Mouse (Mus musculus) natural killer cell, adult 2 months (primary cell): ENCODE results near the gene Tbc1d2b.

Source experiments
- DNase-seq, 2 experiments: peaks; one replicate each; pipeline ENCODE4 v3.0.0; 2022; ENCODE audit warnings: low spot score in 2 of 2

The Tbc1d2b gene

DNA sequence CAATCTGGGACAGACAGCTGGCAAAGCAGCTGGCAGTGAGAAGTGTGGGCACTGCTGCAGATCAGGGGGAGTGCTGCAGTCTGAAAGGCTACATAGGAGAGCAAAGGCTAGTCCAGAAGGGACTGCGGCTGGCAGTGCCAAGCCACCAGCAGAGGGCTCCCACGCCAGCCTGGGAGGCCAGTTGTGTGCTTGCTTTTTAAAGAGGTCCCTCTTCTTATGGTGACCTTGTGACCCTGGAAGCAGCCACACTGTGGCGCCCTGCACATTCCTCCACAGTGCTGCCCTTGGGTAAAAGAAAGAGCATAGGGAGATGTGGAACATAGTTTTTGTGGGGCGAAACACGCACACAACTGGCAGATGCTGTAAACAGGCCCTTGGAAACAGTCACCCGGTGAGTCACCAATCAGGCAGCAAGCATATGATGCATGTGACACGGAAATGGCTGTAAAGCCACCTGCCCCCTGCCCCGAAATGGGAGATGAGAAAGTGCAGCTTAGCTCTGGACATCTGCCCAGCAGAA lies 66.1 kb downstream of the Tbc1d2b start:
- DNase-seq, result no peak

DNA sequence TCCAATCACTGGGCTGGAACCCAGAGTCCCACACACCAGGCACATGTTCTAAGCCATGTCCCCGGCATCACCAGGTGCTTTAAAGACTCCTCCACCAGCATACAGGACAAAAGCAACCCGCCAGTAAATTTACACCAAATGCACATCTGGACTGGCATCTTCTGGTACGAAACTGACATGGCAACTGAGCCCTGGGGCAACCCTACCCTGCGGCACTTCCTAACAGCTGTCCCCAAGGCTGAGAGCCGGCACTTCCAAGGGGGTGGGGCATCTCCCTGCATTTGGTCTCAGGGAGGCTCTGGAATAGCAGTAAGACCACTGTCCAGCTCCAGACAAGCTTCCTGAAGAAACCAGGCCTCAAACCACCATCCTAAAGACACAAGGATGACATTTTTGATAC lies 67.4 kb downstream of the Tbc1d2b start:
- no peak for DNase-seq

DNA sequence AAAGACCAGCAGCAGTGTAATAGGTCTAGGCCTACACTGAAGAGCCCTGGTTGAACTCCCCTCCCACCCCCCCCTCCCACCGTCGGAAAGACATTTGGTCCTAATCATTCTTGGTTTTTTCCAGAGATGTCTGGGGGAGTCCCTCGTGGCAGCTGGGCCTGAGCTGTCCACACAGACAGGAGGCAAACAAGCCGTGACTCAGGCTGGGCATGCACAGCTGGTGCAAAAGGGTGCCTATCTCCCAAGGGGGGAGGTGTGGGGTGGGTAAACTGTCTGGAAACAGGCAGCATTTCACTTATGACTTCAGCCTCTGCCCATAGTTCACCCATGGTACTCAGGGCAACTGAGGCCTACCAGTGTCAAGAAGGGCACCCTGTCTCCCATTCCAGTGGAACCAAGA lies 69.1 kb downstream of the Tbc1d2b start:
- no peak for DNase-seq

DNA sequence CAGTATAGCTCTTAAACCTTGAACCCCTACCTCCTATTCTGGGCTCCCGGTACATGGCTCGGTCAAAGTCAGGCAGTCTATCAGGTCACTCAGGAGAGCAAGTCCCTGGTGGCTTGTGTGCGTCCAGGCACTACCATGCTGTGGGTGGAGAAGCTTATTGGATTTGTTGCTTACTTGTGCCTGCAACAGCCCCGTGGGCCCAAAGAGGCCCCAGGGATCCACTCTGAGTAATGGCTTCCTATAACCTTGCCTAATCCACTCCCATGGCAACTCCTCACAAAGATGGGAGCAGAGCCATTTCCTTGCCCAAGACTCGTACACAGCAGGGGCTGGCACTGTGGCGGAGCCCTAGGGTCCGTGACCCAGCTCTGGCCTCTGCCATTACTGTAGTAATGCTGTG lies 69.5 kb downstream of the Tbc1d2b start:
- DNase-seq, result no peak

DNA sequence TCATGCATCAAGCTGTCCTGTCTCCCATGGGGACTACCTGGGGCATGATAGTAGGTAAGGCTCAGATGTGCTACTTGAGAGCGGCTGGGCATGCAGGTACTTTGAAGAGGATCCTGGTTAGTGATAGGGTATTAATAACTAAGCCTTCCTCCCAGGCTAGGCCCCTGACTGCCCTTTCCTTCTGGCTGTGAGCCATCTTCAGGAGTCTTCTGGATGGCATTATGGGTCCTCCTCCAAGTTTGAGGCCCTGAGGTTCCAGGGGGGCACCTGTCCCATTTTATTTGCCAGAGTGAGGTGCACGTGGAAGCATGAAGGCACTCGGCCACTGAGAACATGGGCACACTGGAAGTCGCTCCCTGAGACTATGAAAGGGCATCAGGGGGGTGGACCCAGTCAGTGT lies 70.1 kb downstream of the Tbc1d2b start:
- no peak for DNase-seq

DNA sequence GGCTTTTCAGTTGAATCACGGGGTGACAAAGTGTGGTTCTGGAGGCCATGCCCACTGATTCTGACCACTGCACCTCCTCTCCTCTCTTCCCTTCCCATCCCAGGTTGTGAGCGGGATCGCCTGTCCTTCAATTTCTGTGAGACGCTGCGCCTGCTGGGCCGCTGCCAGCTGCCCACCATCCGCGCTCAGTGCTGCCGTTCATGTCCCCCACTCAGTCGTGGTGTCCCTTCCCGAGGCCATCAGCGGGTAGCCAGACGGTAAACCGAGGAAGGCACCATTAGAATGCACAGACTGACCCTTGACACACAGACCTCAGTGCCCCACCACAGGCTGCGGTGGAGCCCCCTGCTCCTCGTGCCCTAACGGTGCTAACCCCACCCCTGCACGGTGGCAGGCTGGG lies 71.0 kb downstream of the Tbc1d2b start:
- DNase-seq, result no peak

DNA sequence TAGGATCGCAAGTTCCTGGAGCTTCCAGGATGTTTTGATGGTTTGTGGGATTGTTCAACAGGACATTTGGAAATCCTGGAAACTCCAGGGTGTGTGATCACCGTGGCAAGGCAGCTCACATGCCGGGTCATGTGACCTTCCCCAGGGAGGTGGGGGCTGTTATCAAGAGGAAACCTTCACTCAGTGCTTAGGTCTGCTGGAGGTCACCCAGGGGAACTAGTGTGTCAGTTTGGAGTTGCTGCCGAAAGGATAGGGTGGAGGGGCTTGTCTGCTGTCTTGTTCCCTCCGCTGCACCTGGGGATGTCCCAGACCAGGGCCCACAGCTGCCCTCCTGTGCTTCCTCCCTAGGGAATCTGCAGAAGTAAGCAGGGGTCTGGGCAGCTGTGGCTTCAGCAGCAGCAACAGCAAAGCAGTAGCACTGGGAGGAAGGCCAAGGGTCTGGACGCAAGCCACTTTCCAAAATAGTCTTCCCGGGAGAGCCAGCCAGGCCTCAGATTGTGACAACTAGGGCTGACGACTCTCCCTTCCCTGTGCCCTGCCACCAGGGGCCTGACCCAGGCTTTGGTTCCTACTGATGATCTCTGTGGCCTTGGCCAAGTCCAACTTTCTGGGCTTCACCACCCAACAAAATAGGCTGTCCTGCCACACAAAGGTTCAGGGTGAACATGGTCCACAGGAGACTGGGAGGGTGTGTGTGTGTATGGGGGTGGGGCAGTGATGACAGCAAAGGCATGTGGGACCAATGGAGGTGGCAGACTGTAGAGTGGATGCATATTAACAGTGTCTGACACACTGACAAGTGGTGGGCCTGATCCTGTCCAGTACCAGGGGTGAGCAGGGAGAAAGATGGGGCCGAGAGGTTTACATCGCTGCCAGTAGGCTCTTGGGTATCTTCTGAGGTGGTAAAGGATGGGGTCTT lies 71.8 kb downstream of the Tbc1d2b start:
- no peak for DNase-seq

DNA sequence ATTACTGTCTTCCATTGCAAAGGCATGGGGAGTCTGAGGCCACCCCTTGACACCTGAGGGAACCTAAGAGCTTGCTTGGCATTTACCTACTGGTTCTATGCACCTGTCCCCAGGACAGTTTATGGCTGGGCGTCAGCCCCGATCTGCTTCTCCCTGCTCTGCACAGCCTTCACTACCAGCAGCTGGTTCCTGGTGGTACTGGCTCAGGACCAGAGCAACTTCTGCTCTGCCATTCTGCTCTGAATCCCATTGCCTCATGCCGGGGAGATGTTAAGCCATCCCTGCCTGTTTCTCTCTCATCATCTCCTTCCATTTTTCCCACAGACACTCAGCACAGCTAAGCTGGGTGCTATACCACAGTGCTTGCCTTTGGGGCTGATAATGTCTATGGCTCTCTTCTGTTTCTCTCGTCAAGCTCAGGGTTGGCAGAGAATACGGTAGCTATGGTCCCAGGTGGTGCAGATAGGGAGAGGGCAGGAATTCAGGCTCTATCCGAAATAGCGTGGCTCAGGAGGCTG lies 72.7 kb downstream of the Tbc1d2b start:
- no peak for DNase-seq

DNA sequence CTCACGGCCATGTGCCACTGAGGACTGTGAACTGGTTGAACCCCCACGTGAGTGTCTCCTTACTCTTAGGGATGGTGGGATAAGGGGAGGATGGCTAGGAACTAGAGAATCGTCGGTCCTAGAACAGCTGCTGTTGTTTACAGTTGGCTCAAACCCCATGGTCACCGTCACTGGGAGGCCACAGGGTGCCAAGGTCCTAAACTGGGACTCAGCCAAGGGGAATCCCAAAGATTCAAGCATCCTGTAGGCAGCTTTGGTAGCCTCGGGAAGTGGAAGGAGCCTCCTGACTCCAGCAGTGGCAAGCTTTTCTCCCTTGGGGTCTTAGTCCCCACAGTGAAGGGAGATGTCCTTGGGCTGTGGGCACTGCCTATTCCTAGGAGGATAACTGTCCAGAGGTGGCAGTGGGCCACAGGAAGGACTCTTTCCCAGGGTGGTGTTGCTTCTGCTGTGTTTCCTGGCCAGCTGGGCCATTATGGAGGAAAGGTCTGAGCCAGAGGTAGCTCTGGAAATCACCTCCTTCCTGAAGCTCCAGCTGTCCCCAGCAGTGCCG lies 73.4 kb downstream of the Tbc1d2b start:
- DNase-seq, result no peak

DNA sequence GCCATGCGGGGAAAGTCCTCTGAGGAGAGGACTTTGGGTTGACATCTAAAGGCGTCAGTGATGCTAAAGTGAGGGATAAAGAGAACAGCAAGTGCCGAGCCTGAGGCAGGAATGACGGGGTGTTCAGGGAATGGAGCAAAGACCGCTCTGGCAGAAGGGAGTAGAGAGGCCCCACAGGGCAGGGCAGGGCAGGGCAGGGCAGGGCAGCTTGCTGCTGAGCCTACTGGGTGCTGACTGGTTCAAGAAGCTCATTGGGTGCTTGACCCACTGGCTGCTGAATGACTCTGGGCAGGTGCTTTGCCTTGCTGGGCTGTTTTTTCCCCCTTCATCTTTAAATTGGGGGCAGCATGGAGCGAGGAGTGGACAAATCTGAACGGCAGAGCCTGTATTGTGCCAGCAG lies 74.3 kb downstream of the Tbc1d2b start:
- no peak for DNase-seq

DNA sequence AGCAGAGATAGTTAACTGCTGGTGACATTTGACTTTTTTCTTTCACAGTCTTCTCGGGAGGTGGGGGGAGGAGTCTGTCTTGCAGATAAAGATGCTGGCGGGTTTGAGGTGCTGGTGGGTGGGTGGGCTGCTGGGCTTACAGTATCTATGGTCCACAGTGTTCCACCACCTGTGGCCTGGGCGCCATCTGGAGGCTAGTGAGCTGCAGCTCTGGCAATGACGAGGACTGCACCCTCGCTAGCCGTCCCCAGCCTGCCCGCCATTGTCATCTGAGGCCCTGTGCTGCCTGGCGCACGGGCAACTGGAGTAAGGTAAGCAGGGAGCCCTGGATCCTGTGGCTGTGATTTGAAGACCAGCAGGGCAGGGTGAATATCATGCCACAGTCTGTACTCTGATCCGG lies 75.6 kb downstream of the Tbc1d2b start:
- DNase-seq, result no peak

DNA sequence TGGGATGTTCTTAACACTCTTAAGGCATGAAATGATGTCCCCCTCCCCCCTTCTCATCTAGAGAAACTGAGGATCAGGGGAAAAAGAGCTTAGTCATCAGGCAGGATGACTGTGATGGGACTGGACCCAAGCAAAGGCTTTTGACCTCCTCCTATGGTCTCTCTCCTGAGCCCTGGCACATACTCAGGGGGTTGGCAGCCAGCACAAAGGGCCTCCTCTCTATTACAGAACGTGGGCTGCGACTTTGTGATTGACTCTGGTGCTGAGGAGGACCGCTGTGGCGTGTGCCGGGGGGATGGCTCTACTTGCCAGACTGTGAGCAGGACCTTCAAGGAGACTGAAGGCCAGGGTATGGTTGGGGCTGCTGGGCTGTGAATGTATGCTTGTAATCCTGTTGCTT lies 81.2 kb downstream of the Tbc1d2b start:
- DNase-seq, result no peak

DNA sequence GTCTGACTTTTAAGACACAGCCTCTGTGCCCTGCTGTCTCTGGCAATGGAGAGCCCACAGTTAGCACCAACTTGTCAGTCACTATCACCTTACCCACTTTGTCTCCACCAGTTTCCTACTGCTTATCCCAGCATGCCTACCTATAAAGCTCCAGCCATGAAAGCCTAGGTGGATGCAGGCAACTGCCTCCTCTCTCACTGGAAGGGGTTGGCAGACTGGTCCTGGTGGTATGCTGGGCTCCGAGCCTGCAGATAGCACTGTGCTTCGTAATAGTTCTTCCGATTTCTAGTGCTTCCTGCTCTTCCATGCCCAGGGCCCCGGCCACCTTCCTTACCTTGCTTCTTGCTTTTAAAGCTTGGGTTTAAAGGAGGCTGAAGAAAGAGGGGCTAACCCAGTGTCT lies 81.7 kb downstream of the Tbc1d2b start:
- no peak for DNase-seq

DNA sequence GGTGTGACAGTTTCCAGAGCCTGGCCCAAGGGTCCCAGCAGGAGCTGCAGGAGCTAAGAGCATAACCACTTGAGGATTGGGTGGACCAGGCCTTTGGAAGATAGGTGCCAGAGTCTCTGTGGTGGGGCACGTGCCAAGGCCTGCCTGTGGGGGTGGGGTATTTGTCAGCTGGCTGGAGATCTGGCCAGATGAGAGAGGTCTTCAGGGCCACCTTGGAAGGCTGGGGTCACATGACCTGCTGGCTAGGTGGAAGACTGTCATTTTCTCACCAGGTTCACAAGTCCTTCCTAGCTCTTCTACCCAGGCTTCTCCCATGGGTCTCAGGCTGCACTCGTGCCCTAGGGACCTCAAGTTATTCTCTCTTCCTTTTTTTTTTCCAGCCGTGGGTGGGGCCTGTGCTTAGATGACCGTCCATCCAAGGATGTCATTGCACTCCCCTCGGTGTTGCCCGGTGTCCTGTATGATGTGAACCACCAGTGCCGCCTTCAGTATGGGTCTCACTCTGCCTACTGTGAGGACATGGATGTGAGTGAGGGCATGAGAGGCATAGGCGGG lies 85.2 kb downstream of the Tbc1d2b start:
- DNase-seq, result no peak

DNA sequence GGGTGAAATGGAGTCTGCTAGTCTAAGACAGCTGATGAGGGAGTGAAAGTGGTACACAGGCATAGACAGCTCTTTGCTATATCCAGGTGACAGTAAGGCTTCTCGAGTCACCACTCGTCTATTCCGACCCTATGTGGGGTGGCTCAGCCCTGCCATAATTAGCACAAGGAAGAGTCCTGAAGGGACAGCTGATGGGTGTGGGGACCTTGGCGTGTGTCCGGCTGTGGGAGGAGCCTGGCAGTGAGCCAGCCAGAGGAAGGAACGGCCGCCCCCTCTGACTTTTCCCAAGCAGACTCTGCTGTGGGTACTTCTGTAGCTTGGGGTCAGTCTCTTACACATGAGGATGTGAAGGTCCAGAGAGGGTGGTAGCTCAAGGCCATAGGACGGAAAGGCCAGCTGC lies 86.5 kb downstream of the Tbc1d2b start:
- DNase-seq, result no peak

DNA sequence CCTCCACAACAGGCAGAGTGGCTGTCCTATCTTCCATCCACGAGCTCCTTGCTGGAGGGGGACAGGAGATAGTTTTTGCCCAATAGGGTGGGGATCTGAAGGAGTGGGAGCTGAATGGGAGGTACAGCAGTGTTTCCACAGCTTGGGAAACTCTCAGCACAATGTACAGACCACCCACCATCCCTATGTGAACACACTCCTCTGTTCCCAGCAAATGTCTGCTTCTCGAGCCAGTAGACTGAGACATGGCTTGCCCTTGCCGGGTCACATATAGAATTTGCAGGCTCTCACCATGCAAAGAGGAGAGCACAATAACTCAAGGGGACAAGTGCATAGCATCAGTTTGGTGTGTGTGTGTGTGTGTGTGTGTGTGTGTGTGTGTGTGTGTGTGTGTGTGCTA lies 87.1 kb downstream of the Tbc1d2b start:
- DNase-seq, result no peak

DNA sequence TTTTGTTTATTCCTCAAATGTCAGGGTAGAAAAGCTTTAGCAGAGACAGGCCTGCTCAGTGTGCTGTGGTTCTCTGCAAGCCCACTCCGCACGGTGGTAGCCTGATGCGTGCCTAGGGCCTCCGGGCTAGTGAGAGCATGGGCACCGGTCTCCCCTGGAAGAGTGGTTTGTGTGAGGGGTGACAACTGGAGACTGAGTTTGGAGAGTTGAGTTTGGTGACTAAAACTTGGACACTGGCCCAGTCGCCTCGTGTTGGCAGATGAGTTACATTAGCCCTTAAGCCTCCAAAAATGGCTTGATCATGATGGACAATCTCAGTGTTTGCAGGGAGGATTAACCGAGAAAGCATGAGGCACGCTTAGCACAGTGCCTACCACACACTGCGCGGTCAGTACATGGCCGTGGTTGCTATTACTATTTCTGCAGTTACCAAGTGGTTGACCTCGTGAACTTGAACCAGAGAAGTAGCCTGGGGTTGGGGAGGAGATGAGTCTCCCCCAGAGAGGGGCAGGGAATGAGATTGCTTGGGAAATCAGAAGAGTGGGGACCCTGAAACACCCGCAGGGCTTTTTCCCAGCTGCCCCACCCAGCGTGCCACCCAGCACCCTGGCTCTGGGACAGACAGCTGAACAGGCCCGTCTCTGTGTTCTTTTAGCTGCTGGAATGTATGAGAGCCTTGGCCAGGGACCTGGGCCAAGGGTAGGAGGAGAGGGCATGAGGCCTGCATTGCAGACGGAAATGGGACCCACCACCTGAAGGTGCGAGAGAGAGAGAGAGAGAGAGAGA lies 87.8 kb downstream of the Tbc1d2b start:
- no peak for DNase-seq

DNA sequence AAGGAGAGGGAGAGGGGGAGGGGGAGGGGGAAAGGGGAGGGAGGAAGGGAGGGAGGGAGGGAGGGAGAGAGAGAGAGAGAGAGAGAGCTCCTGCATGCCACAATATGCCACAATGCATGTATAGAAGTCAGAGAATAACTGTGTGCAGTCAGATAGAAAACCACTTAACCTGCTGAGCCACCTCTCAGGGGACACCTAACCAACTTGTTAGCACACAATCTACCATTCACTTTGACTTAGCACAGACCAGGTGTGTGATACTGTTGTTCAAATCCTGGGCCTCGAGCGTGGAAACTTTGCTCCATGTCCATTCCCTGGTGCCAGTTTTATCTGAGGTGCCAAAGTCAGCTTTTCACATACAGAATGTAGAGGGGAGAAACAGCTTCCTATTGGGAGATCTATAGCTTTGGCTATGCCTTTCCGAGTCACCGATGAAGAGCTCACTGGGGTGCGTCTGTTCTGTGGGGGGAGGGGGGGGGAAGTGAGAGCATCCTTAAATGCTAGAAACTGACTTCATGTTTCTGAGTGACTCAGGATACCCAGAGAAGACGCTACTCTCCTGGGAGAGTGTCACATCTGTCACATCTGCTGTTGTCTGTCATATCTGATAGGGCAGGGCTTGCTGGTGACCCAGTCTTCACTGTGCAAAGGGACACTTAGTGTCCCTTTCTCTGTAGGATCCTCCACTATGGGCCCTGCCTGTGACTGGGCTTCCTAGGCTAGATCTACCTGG lies 88.8 kb downstream of the Tbc1d2b start:
- no peak for DNase-seq

DNA sequence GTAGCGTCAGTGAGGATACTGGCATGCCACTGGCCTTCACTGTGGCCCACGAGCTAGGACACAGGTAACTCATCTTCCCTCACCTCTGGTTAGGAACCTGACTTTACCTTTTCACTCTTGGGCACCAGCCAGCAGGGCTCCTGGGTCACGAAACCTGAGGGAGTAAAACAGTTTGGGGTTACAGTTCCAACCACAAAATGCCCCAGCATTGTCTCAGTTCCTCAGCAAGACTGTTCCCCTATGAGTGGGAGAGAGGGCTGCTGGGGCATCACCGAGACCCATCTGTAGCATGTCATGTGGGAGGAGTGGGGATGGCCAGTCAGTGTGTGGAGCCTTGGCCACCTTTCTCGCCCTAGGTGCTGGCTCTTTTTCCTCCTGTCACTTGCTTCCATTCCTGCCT lies 91.2 kb downstream of the Tbc1d2b start:
- DNase-seq, result no peak

DNA sequence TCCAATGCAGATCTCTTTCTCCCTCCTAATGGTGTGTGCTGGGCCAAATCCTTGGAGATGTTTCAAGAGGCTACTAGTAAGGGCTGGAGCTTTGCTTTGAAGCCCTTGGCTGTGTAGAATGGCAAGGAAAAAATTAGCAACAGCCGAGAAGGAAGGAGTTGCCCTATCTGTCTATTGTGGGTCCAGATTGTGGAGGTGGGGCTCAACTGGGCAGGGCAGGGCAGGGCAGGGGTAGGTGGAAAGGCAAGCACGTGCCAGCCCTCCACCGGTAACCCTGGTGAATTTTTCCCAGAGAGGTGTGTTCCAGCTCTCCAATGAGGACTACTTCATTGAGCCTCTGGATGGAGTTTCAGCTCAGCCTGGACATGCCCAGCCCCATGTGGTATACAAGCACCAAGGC lies 97.3 kb downstream of the Tbc1d2b start:
- DNase-seq, result no peak
